Mouse (Mus musculus): Measurements from ENCODE around the gene Grid2ip.

The Grid2ip gene

GRCm38 (mm10) chr5:143356686-143357388 is at the start of gene Grid2ip:
Gene Grid2ip, plus strand, starts transcription at chr5:143357338.
- DNase-seq = no peak

DNA sequence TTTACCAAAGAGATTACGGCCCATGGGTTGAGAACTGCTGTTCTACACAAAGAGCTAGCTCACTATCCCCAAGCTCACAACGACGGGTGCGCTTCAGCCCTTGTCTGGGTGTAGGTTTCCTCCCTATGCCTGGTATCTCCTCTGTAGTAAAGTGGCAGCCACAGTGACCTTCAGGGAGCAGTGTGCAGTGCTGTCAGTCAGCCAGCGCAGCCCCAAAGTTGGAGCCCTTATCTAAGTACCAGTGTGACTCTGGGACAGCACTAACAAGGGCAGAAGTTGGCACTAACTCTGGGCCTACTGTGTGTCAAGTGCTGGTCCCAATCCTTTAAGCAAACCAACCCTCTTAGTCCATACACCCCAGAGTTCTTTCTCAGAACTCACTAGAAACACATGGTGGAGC is 48.3 kb upstream of the Grid2ip start:
- DNase-seq = no peak

GRCm38 (mm10) chr5:143309916-143310315 is 47.2 kb upstream of the Grid2ip start:
- DNase-seq = no peak

- peak; percentile 80 for DNase-seq
Observed at GRCm38 (mm10) chr5:143311886-143312285, 45.3 kb upstream of the Grid2ip start.

DNA sequence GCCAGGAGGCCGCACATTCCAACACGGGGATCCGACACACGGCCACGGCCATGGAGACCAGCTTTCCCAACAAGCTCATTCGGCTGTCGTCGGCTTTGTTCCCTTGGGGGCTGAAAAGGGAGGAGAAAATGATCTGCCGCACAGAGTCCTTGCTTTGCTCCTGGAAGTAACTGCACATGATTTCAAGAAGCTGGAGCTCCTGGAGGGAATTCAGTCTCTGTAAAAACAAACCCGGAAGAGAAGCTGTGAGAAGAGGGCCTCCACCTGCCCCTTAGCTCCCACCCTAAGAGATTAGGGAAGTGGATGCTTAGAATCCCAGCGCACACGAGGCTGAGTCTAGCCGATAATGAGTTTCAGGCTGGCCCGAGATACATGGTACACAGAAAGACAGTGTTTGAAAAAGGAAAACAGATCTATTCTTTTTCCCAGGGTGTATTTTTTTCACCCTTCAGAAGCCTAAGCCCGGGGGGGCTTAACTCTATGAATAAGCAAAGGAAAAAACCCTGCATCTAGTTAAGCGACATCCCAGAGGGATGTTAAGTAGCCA is 42.9 kb upstream of the Grid2ip start:
- no peak for DNase-seq

DNA sequence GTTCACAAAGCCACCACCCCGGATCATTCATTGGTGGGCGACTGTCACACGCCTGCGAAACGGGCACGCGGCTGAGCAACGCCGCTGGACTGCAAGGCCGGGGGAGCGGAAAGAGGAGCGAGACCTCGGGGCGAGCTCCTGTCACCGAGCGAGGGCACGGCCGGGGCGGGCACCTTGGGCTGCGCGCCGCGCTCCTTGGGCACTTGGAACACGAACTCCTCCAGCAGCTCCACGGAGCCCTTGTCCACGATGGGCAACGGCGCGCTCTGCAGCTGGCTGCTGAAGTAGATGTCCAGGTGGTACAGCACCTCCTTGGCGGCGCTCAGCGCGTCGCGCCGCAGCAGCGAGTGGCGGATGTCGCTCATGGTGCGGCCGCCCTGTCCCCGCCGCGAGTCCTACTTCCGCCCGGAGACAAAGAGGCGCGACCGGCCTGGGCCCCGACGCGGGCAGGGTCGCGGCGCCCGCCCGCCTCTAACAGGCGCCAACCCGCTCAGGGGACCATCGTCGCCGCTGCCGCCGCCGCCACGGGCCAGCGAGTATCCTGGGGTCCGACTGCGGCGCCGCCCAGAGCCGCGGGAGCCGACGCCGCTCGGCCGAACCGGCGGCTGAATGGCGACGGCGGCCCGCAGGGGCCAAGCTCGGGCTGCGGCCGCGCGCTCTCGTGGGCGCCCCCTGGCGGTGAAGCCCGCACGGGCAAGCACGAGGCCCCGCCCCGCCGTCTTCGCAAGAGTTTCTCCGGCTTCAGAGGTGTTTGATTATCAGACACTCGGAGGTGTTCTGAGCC is 42.2 kb upstream of the Grid2ip start, which contains the start of gene E130309D02Rik:
Gene E130309D02Rik, minus strand, starts transcription at position 631 of the 784 bp plus-strand sequence.
- peak; percentile 55 for DNase-seq

GRCm38 (mm10) chr5:143315514-143315888 is 41.6 kb upstream of the Grid2ip start:
- no peak for DNase-seq

GRCm38 (mm10) chr5:143316605-143317287 is 40.4 kb upstream of the Grid2ip start:
- no peak for DNase-seq

DNA sequence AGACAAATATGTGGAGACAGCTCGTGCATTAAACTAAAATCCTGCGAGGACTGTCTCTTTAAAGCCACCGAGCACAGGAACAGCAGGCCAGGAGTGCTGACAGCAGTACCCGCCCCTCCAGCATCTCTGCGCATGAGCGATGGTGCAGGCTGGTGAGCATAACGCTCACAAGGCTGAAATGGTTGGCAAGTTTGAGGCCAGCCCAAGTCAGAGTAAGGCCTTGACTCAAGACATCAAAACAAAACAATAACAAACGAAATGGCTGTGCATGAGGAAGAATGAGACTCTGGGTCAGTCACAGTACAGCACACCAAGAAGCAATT is 39.9 kb upstream of the Grid2ip start:
- no peak for DNase-seq

- DNase-seq = peak; percentile 85
Observed at GRCm38 (mm10) chr5:143328690-143329495, 28.2 kb upstream of the Grid2ip start, which contains the start of gene Zdhhc4. Gene Zdhhc4, minus strand, starts transcription at chr5:143329256.

DNA sequence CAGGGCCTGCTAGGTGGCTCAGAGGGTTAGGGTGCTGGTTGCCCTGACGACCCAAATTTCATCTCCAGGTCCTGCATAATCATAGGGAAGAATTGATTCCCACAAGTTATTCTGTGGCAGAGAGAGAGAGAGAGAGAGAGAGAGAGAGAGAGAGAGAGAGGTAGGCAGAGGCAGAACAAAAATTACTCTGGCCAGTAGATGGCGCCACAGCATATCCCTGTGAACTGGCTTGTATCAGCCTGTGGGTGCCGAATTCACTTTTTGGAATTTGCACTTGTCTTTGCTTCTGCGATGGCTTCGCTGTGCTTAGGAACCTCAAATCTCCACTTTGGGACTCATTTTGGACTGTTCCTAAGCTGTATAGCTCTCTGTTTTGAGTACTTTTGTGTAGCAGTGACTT is 23.3 kb upstream of the Grid2ip start:
- DNase-seq = peak; percentile 84

- no peak for DNase-seq
Observed at GRCm38 (mm10) chr5:143334418-143335088, 22.6 kb upstream of the Grid2ip start.

DNA sequence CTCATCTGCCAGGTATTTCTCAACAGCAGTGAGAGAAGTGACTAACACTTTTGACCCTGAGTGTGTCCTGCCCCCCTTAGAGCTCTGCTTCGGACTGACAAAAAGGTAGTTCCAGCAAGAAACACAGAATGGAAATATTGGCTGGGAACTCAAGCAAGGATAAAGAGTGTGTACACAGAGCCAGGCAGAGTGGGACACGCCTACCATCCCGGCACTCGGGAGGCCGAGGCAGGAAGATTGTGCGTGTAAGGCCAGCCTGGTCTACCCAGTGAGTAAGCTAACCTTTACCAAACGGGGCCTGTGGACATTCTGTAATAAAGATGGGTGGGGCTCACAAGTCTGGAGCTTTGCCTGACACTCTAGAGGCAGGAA is 22.1 kb upstream of the Grid2ip start:
- DNase-seq = no peak

DNA sequence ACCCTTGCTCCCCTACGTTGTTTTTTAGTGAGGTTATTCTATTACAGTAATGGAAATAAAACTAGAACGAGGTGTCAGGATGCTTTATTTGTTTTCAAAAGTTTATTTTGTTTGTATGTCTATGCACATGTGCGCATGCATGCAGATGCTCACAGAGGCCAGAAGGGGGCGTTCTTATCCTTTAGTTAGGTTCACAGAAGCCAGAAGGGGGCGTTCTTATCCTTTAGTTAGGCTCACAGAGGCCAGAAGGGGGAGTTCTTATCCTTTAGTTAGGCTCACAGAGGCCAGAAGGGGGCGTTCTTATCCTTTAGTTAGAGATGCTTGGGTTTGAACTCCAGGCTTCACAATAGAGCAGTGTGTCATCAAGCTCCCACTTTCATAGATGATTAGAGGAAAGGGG is 20.6 kb upstream of the Grid2ip start:
- no peak for DNase-seq

- no peak for DNase-seq
Observed at GRCm38 (mm10) chr5:143339603-143340002, 17.5 kb upstream of the Grid2ip start.

DNA sequence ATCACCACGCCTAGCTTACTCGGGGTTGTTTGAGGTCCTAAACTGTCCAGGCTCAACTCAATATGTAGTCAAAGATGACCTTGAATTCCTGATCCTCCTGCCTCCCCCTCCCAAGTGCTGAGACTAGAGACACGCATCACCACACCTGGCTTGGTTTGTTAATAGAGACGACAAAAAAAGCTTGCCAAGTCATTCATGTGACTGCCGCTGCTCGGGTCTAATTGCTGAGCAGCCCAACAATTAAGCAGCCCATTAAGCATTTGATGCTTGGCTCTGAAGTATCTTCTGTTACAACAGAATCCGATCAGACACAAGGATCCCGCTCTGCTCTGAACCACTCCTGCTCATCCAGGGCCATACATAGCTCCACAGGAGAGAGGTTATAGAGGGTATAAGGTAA is 10.8 kb upstream of the Grid2ip start:
- DNase-seq = no peak

DNA sequence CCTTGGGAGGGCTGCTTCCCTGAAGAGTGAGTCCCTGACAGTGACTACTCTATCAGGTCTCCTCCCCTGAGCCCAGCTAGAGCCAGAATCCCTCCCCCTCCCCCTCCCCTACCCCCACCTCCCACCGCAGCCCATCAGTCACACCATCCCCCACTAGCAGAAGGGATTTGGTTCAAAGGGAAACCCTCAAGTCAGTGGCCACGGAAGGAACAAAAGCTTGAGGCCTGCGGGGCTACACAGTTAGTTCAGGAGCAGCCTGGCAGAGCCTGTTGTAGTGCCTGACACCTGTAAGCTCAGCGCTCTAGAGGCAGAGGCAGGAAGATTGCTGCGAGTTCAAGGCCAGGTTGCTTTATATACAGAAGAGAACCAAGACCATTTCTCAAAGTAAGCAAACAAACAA is 1.1 kb upstream of the Grid2ip start:
- DNase-seq = no peak

GRCm38 (mm10) chr5:143357564-143357963 is 426 bp downstream of the Grid2ip start:
- no peak for DNase-seq

DNA sequence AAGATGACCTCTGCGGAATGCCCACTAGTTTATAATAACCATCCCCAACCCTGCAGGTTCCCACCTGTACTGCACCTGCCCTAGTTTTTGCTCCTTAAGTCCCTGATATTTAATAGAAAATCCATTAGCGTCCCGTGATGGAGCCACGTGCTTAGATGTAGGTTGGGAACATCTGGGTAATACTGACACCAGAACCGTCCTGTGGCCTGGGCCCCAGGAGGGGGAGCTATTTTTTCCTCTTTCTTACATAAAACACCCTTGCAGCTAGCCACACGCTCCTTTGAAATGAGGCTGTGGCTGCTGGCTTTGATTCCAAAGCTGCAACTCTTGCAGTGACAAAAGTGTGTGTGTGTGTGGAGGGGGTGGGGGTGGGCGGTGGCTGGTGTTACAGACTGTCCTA is 2.1 kb downstream of the Grid2ip start:
- DNase-seq = no peak

DNA sequence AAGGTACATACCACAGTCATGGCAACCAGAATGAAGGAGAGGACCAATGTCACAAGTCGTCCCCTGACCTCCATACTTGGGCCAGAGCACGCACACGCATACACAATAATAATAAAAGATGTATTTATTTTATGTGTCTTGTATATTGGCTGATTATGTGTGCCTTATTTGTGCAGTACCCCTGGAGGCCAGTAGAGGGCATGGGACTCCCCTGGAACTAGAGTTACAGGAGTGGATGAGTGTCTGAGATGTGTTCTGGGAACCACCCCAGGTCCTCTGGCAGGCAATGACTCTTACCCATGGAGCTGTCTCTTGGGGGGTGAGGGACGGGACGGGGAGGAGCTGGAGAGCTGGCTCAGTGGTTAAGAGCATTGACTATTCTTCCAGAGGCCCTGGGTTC is 2.9 kb downstream of the Grid2ip start:
- DNase-seq = no peak

- DNase-seq = no peak
Observed at GRCm38 (mm10) chr5:143361428-143361827, 4.3 kb downstream of the Grid2ip start.
